Mouse (Mus musculus) limb, embryonic 10.5 days (tissue): ENCODE data around the gene Fhit. TPM values are rescaled to one million over a fixed set of nuclear protein-coding genes. Genes with fewer than 3 reads are reported as not detected.
A peak's percentile ranks its signal among the peaks of the same experiment; 100 is the strongest.

Experiments
- DNase-seq: peaks from one replicate; pipeline ENCODE4 v3.0.0-alpha.2; 2017; ENCODE audit warnings: low spot score
- H3K27ac ChIP-seq: fragments of 300-500 bp; sonication (generic); 2 replicates; pipeline ENCODE4 v1.5.1; 2016; ENCODE audit warnings: mild to moderate bottlenecking
- H3K27me3 ChIP-seq: fragments of 300-500 bp; sonication (generic); 2 replicates; pipeline ENCODE4 v1.6.1; 2016; ENCODE audit warnings: low read depth, mild to moderate bottlenecking; ENCODE audit not compliant: poor library complexity, severe bottlenecking
- H3K36me3 ChIP-seq: fragments of 300-500 bp; sonication (generic); 2 replicates; pipeline ENCODE4 v1.6.1; 2016; ENCODE audit warnings: mild to moderate bottlenecking, moderate library complexity
- H3K4me1 ChIP-seq: fragments of 300-500 bp; sonication (generic); 2 replicates; pipeline ENCODE4 v1.6.1; 2016
- H3K4me3 ChIP-seq: fragments of 300-500 bp; sonication (generic); 2 replicates; pipeline ENCODE4 v1.5.1; 2016; ENCODE audit warnings: mild to moderate bottlenecking, moderate library complexity
- H3K9me3 ChIP-seq: fragments of 300-500 bp; sonication (generic); replicated peaks from 2 replicates; pipeline ENCODE4 v1.6.1; 2016; ENCODE audit warnings: mild to moderate bottlenecking
- WGBS: fragments of 180-500 bp; shearing (Covaris S2); methylation state at CpG from one replicate; pipeline ENCODE4 v1.1.7; 2016; 5-methylcytosine and 5-hydroxymethylcytosine counted together
- polyA plus RNA-seq: library from polyadenylated mRNA; unstranded; fragments of >200 nt; fragmentation: Nextera tagmentation; extraction: Ambion mirVana; gene quantifications from 2 replicates; pipeline ENCODE4 v1.2.1, GENCODE M21; 2016

Gene Fhit
- polyA plus RNA-seq, 1 experiment from 2014 or later: 2.4 TPM

GRCm38 (mm10) chr14:10047123-10047783 lies 1114.6 kb downstream of the Fhit start:
- no peak for DNase-seq
- Histone ChIP-seq H3K4me1 (peaks cover 20% of the 10 kb centered on the region), H3K9me3 (no peaks in the 10 kb centered on the region), H3K36me3 (no peaks in the 10 kb centered on the region), H3K4me3 (no peak overlapping the region), H3K27ac (no peak overlapping the region), H3K27me3 (no peaks in the 10 kb centered on the region)
- WGBS: 92% methylated on average over 2 of the region's 2 CpGs

GRCm38 (mm10) chr14:10046336-10047122 lies 1115.3 kb downstream of the Fhit start:
- peak; percentile 45 for DNase-seq
- no peak overlapping the region for H3K27ac ChIP-seq
- WGBS: 22% methylated on average over 7 of the region's 7 CpGs

GRCm38 (mm10) chr14:10038021-10038420 lies 1123.8 kb downstream of the Fhit start:
- 90% methylated on average over 6 of the region's 6 CpGs for WGBS
- Histone ChIP-seq H3K27ac (no peak overlapping the region), H3K36me3 (no peaks in the 10 kb centered on the region), H3K27me3 (no peaks in the 10 kb centered on the region), H3K4me1 (no peaks in the 10 kb centered on the region), H3K4me3 (no peak overlapping the region), H3K9me3 (no peaks in the 10 kb centered on the region)
- no peak for DNase-seq

More at GRCm38 (mm10) chr14:10046336-10047122, 1115.3 kb downstream of the Fhit start:
- H3K4me1 ChIP-seq: peaks cover 20% of the 10 kb centered on the region
- no peak overlapping the region for H3K4me3 ChIP-seq
- H3K9me3 ChIP-seq: no peaks in the 10 kb centered on the region
- H3K27me3 ChIP-seq: no peaks in the 10 kb centered on the region
- H3K36me3 ChIP-seq: no peaks in the 10 kb centered on the region

DNA sequence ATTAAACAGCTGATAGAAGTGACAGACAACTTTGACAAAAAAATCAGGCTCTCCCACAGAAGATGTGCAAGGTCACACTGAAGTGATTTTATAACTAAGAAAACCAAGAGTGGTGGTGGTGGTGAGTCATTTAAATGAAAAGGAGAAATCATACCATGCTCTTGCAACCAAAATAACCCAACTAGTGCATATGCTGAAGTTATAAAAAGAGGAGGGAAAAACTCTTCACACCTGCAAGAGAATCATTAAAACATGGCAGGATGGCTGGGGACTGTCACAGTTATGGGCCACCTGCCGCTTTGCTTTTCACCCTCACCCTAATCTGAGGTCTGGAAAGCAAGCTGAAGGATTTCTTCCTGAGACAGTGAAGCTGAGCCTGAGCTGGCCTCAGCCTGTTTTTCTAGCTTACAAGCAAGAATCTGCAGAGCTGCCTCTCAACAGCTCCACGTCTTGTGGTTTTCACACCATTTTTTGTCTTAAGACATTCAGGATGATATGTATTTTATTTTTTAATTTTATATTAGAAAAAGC lies 1125.1 kb downstream of the Fhit start:
- no peak for DNase-seq
- Histone ChIP-seq H3K27ac (no peak overlapping the region), H3K4me1 (no peaks in the 10 kb centered on the region), H3K36me3 (no peaks in the 10 kb centered on the region), H3K4me3 (no peak overlapping the region), H3K9me3 (no peaks in the 10 kb centered on the region), H3K27me3 (no peaks in the 10 kb centered on the region)
- WGBS: 58% methylated on average over 2 of the region's 2 CpGs

GRCm38 (mm10) chr14:10035682-10036081 lies 1126.2 kb downstream of the Fhit start:
- DNase-seq: no peak
- whole genome bisulfite sequencing: 32% methylated on average over 3 of the region's 3 CpGs
- no peaks in the 10 kb centered on the region for H3K27me3 ChIP-seq
- H3K4me1 ChIP-seq: no peaks in the 10 kb centered on the region
- no peaks in the 10 kb centered on the region for H3K36me3 ChIP-seq
- no peak overlapping the region for H3K27ac ChIP-seq
- no peak overlapping the region for H3K4me3 ChIP-seq
- no peaks in the 10 kb centered on the region for H3K9me3 ChIP-seq

DNA sequence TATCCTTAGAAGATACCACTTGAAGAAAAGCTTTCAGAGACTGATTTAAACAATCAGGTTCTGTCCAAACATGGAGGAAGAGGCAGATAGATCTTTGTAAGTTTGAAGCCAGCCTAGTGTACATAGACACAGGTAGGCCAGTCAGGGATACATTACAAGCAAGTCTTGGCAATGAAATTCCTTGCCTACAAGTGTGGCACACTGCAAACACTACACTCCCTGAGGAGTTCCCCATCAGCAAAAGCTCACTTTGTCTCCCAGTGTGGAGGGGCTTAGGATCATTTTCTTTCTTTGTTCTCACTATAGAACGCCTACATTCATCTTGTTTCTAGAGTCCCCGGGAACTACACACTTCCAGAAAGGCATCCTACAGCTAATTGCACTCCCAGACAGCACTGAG lies 1126.6 kb downstream of the Fhit start:
- Histone ChIP-seq H3K36me3 (no peaks in the 10 kb centered on the region), H3K9me3 (no peaks in the 10 kb centered on the region), H3K27ac (no peak overlapping the region), H3K27me3 (no peaks in the 10 kb centered on the region), H3K4me1 (no peaks in the 10 kb centered on the region), H3K4me3 (no peak overlapping the region)
- 81% methylated on average over 2 of the region's 2 CpGs for WGBS
- no peak for DNase-seq

- H3K27me3 ChIP-seq: no peaks in the 10 kb centered on the region
- 84% methylated on average over 2 of the region's 2 CpGs for WGBS
- no peak for DNase-seq
- H3K4me1 ChIP-seq: no peaks in the 10 kb centered on the region
- H3K4me3 ChIP-seq: no peak overlapping the region
- no peaks in the 10 kb centered on the region for H3K9me3 ChIP-seq
- no peak overlapping the region for H3K27ac ChIP-seq
- H3K36me3 ChIP-seq: no peaks in the 10 kb centered on the region
Measured at GRCm38 (mm10) chr14:10023382-10023781, 1138.5 kb downstream of the Fhit start.

DNA sequence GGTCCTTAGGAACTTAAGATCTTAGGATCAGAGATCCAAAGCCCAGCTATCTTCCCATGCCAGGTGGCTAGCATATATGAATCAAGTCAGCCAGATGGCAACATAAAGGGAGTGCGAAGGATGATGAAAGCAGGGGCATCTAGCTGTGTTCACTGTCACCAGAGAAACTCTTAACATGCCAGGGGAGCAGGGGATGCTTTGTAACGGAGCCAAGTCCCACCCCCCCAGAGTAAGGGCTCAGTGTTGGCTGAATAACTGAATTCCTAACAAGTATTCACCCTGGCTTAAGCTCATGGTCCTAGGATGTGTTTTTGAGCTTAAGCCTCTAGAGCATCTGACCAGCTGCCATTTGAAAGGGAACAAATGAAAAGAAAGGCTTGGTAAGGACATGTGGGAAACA lies 1139.5 kb downstream of the Fhit start:
- no peak overlapping the region for H3K4me3 ChIP-seq
- DNase-seq: no peak
- no peaks in the 10 kb centered on the region for H3K9me3 ChIP-seq
- H3K4me1 ChIP-seq: no peaks in the 10 kb centered on the region
- no peaks in the 10 kb centered on the region for H3K27me3 ChIP-seq
- 76% methylated on average over 2 of the region's 2 CpGs for WGBS
- no peaks in the 10 kb centered on the region for H3K36me3 ChIP-seq
- no peak overlapping the region for H3K27ac ChIP-seq

DNA sequence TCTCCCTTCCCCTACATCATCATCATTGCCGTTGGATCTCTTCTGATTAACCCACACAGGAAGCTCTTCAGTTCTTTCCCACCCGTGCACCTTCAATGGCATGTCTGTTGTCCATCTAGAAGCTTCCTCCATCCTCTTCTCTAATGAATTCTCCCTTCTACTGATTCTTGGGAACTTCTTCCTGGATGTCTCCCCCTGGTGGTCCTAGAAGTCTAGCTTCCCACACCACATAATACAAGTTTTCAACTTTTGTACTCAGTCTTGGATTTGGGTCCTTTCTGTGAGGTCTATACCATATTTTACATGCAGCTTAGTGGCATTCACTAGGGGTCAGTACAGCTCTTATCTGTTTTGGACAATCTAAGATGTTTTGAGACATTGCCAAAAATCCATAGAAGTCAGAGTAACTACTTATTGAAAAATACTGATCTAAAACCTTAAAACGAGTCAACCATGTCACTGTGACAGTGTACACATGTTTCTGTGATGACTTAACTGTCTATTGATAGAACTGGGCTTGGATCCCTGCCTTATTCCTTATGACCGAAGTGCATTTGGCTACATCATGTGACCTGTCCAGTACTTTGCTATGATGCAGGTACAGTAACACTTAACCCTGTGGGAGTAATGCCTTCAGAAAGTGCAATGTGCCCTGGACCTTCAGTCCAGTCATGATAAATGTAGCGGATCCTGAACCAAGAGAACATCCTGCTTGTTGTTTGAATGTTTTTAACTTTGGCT lies 1141.3 kb downstream of the Fhit start:
- no peak overlapping the region for H3K27ac ChIP-seq
- H3K4me1 ChIP-seq: no peaks in the 10 kb centered on the region
- DNase-seq: no peak
- no peaks in the 10 kb centered on the region for H3K9me3 ChIP-seq
- H3K36me3 ChIP-seq: no peaks in the 10 kb centered on the region
- H3K27me3 ChIP-seq: no peaks in the 10 kb centered on the region
- no peak overlapping the region for H3K4me3 ChIP-seq
- WGBS: 90% methylated on average over 5 of the region's 5 CpGs

DNA sequence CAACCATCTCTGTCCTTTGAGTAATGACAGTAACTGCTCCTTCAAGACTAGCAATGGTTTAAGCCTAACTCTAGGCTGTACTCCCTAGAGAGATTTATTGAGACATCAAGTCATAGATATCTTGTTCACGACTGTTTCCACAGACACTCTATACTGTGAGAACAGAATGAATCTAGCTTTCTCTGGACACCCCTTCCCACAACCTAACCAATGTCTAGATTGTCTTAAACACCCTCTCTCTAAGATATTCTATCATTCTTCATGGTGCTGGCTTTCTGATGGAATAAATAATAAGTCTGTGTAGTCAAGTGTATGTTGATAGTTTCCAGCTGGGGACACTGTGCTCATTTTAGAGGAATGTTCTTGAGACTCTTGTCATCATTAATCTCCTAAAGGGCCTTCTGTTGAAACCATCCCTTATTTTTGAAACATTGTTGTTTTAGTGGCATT lies 1148.0 kb downstream of the Fhit start:
- H3K27ac ChIP-seq: no peak overlapping the region
- no peaks in the 10 kb centered on the region for H3K4me1 ChIP-seq
- no peaks in the 10 kb centered on the region for H3K27me3 ChIP-seq
- DNase-seq: no peak
- H3K9me3 ChIP-seq: no peaks in the 10 kb centered on the region
- WGBS: 85% methylated on average over 1 of the region's 1 CpGs
- no peaks in the 10 kb centered on the region for H3K36me3 ChIP-seq
- H3K4me3 ChIP-seq: no peak overlapping the region

GRCm38 (mm10) chr14:10013003-10013816 lies 1148.6 kb downstream of the Fhit start:
- no peak overlapping the region for H3K27ac ChIP-seq
- DNase-seq: no peak
- no peak overlapping the region for H3K4me3 ChIP-seq
- H3K27me3 ChIP-seq: no peaks in the 10 kb centered on the region
- H3K36me3 ChIP-seq: no peaks in the 10 kb centered on the region
- no peaks in the 10 kb centered on the region for H3K9me3 ChIP-seq
- no peaks in the 10 kb centered on the region for H3K4me1 ChIP-seq
- 79% methylated on average over 7 of the region's 7 CpGs for WGBS

GRCm38 (mm10) chr14:10006278-10006677 lies 1155.6 kb downstream of the Fhit start:
- Histone ChIP-seq H3K27ac (no peak overlapping the region), H3K27me3 (no peaks in the 10 kb centered on the region), H3K4me3 (no peak overlapping the region), H3K36me3 (no peaks in the 10 kb centered on the region), H3K9me3 (no peaks in the 10 kb centered on the region), H3K4me1 (no peaks in the 10 kb centered on the region)
- DNase-seq: no peak
- WGBS: 88% methylated on average over 5 of the region's 5 CpGs
